Mouse (Mus musculus) cortical plate, adult 2 months (tissue): ENCODE results near the gene Kcnh7.

Experiments
- CTCF ChIP-seq: fragments of 200-500 bp; IDR thresholded peaks from 2 replicates; pipeline ENCODE4 v1.5.1; 2011; ENCODE audit warnings: mild to moderate bottlenecking, control low read depth, low read length; ENCODE audit not compliant: insufficient read depth; ENCODE audit errors: extremely low read depth
- POLR2A ChIP-seq: fragments of 200-500 bp; IDR thresholded peaks from 2 replicates; pipeline ENCODE4 v1.6.1; 2011; ENCODE audit warnings: mild to moderate bottlenecking, low read length, control low read depth; ENCODE audit not compliant: insufficient read depth; ENCODE audit errors: extremely low read depth

GRCm38 (mm10) chr2:62746256-62746655, 437.8 kb downstream of the Kcnh7 start:
- TF ChIP-seq CTCF (no peak), POLR2A (no peak)
